Mouse (Mus musculus) lung, postnatal 0 days (tissue): ENCODE data around the gene Tead1. TPM values are rescaled to one million over a fixed set of nuclear protein-coding genes. Genes with fewer than 3 reads are reported as not detected.
A peak's percentile ranks its signal among the peaks of the same experiment; 100 is the strongest.

Source experiments
- ATAC-seq: fragments of 200-750 bp; cut with Nextera tagmentation; 2 replicates; pipeline ENCODE4 v1.8.0; 2017; ENCODE audit warnings: moderate library complexity
- DNase-seq: peaks from one replicate; pipeline ENCODE4 v3.0.0-alpha.2; 2016; ENCODE audit warnings: low spot score
- H3K27ac ChIP-seq: fragments of 300-500 bp; sonication (generic); 2 replicates; pipeline ENCODE4 v1.5.1; 2014; ENCODE audit warnings: antibody characterized with exemption, mild to moderate bottlenecking, low read length, mixed read lengths
- H3K27me3 ChIP-seq: fragments of 300-500 bp; sonication (generic); replicated peaks from 2 replicates; pipeline ENCODE4 v1.6.1; 2014; ENCODE audit warnings: low read length, mixed read lengths; ENCODE audit not compliant: insufficient read depth
- H3K36me3 ChIP-seq: fragments of 300-500 bp; sonication (generic); 2 replicates; pipeline ENCODE4 v1.6.1; 2014; ENCODE audit warnings: low read length, mixed read lengths; ENCODE audit not compliant: insufficient read depth
- H3K4me1 ChIP-seq: fragments of 300-500 bp; sonication (generic); 2 replicates; pipeline ENCODE4 v1.6.1; 2014; ENCODE audit warnings: antibody characterized with exemption, low read depth, low read length, mixed read lengths; ENCODE audit not compliant: insufficient read depth
- H3K4me2 ChIP-seq: fragments of 300-500 bp; sonication (generic); replicated peaks from 2 replicates; pipeline ENCODE4 v1.6.1; 2014; ENCODE audit warnings: low read depth, mild to moderate bottlenecking, low read length, moderate library complexity, mixed read lengths
- H3K4me3 ChIP-seq: fragments of 300-500 bp; sonication (generic); 2 replicates; pipeline ENCODE4 v1.5.1; 2014; ENCODE audit warnings: low read depth, low read length
- H3K9ac ChIP-seq: fragments of 300-500 bp; sonication (generic); replicated peaks from 2 replicates; pipeline ENCODE4 v1.6.1; 2014; ENCODE audit warnings: low read depth, mild to moderate bottlenecking
- H3K9me3 ChIP-seq: fragments of 300-500 bp; sonication (generic); 2 replicates; pipeline ENCODE4 v1.6.1; 2016; ENCODE audit warnings: low read length, mixed read lengths
- CTCF ChIP-seq: IDR thresholded peaks from 2 replicates; pipeline ENCODE4 v1.5.1; 2016; ENCODE audit warnings: antibody characterized with exemption, mild to moderate bottlenecking
- EP300 ChIP-seq: IDR thresholded peaks from 2 replicates; pipeline ENCODE4 v1.6.1; 2016; ENCODE audit warnings: antibody characterized with exemption, mild to moderate bottlenecking, control low read depth
- WGBS: fragments of 180-500 bp; shearing (Covaris S2); extraction: QIAGEN DNeasy Blood & Tissue Kit; methylation state at CpG from one replicate; pipeline ENCODE4 v1.1.7; 2014; 5-methylcytosine and 5-hydroxymethylcytosine counted together
- polyA plus RNA-seq: library from polyadenylated mRNA; unstranded; fragments of >200 nt; fragmentation: Nextera tagmentation; extraction: Ambion mirVana; gene quantifications from 2 replicates; pipeline ENCODE4 v1.2.1, GENCODE M21; 2015

Gene Tead1
- polyA plus RNA-seq, 1 experiment from 2014 or later, result 23.0 TPM

- TF ChIP-seq CTCF, result no peak
- TF ChIP-seq EP300, result peak; percentile 60
- ATAC-seq (peak; percentile 42), DNase-seq (peak; percentile 67)
- H3K9me3 ChIP-seq, result no peaks in the 10 kb centered on the region
- no peak overlapping the region for H3K4me2 ChIP-seq
- no peak overlapping the region for H3K4me3 ChIP-seq
- H3K27me3 ChIP-seq, result no peaks in the 10 kb centered on the region
- WGBS, result 46% methylated on average over 2 of the region's 2 CpGs
- no peak overlapping the region for H3K9ac ChIP-seq
- no peak overlapping the region; the same call in 1 of the 2 replicates for H3K27ac ChIP-seq
- no peaks in the 10 kb centered on the region for H3K36me3 ChIP-seq
- peaks cover 18% of the 10 kb centered on the region; the same call in 1 of the 2 replicates for H3K4me1 ChIP-seq
Measured at GRCm38 (mm10) chr7:112717676-112718075, 38.6 kb downstream of the Tead1 start.

GRCm38 (mm10) chr7:112719394-112720142, 40.5 kb downstream of the Tead1 start:
- 22% methylated on average over 11 of the region's 11 CpGs for WGBS
- TF ChIP-seq CTCF (no peak), EP300 (no peak)
- no peak overlapping the region for H3K9ac ChIP-seq
- no peaks in the 10 kb centered on the region for H3K36me3 ChIP-seq
- peaks cover 18% of the 10 kb centered on the region; the same call in 1 of the 2 replicates for H3K4me1 ChIP-seq
- ATAC-seq, result no peak
- no peak overlapping the region for H3K4me3 ChIP-seq
- no peaks in the 10 kb centered on the region for H3K27me3 ChIP-seq
- no peak for DNase-seq
- H3K9me3 ChIP-seq, result no peaks in the 10 kb centered on the region
- H3K4me2 ChIP-seq, result peak overlapping the region; percentile 42; the same call in 1 of the 2 replicates
- peak overlapping the region; percentile 77 for H3K27ac ChIP-seq

GRCm38 (mm10) chr7:112720143-112720988, 41.2 kb downstream of the Tead1 start:
- no peak for TF ChIP-seq CTCF
- peak; percentile 98 for TF ChIP-seq EP300
- H3K27ac ChIP-seq, result peak overlapping the region; percentile 77
- peak overlapping the region; percentile 42 for H3K4me2 ChIP-seq
- DNase-seq (peak; percentile 95), ATAC-seq (peak; percentile 94)
- no peaks in the 10 kb centered on the region for H3K9me3 ChIP-seq
- H3K27me3 ChIP-seq, result no peaks in the 10 kb centered on the region
- no peak overlapping the region for H3K4me3 ChIP-seq
- no peaks in the 10 kb centered on the region for H3K36me3 ChIP-seq
- no peak overlapping the region for H3K9ac ChIP-seq
- peaks cover 18% of the 10 kb centered on the region; the same call in 1 of the 2 replicates for H3K4me1 ChIP-seq
- WGBS, result 5% methylated on average over 23 of the region's 23 CpGs

GRCm38 (mm10) chr7:112720989-112721337, 41.8 kb downstream of the Tead1 start:
- Histone ChIP-seq H3K9ac (no peak overlapping the region), H3K4me3 (no peak overlapping the region), H3K4me1 (peaks cover 18% of the 10 kb centered on the region; the same call in 1 of the 2 replicates), H3K27me3 (no peaks in the 10 kb centered on the region), H3K36me3 (no peaks in the 10 kb centered on the region), H3K27ac (0 out of 2 replicates have a peak overlapping the region, but pooled peaks have one; percentile 29), H3K9me3 (no peaks in the 10 kb centered on the region), H3K4me2 (no peak overlapping the region)
- WGBS, result 19% methylated on average over 4 of the region's 4 CpGs
- no peak for TF ChIP-seq CTCF
- no peak for TF ChIP-seq EP300
- ATAC-seq (no peak), DNase-seq (no peak)

GRCm38 (mm10) chr7:112721859-112722258, 42.7 kb downstream of the Tead1 start:
- DNase-seq (no peak), ATAC-seq (no peak)
- no peak for TF ChIP-seq EP300
- no peak for TF ChIP-seq CTCF
- Histone ChIP-seq H3K4me2 (no peak overlapping the region), H3K4me1 (peaks cover 13% of the 10 kb centered on the region; the same call in 1 of the 2 replicates), H3K36me3 (no peaks in the 10 kb centered on the region), H3K4me3 (no peak overlapping the region), H3K9ac (no peak overlapping the region), H3K27me3 (no peaks in the 10 kb centered on the region), H3K9me3 (no peaks in the 10 kb centered on the region), H3K27ac (no peak overlapping the region)
- whole genome bisulfite sequencing, result 75% methylated on average over 4 of the region's 4 CpGs

- Histone ChIP-seq H3K4me2 (no peak overlapping the region), H3K27ac (peak overlapping the region; percentile 69), H3K4me3 (no peak overlapping the region), H3K36me3 (no peaks in the 10 kb centered on the region), H3K9me3 (no peaks in the 10 kb centered on the region), H3K9ac (no peak overlapping the region), H3K27me3 (no peaks in the 10 kb centered on the region), H3K4me1 (peaks cover 8% of the 10 kb centered on the region; the same call in 1 of the 2 replicates)
- DNase-seq, result peak; percentile 87
- ATAC-seq, result peak; percentile 89
- TF ChIP-seq EP300, result peak; percentile 50
- no peak for TF ChIP-seq CTCF
- WGBS, result 50% methylated on average over 2 of the region's 2 CpGs
Measured at GRCm38 (mm10) chr7:112728399-112728798, 49.3 kb downstream of the Tead1 start.
